Mouse (Mus musculus) olfactory bulb, adult 2 months (tissue): ENCODE measurements at regions not wholly inside any gene's neighbourhood (a gene's known extent, or its start where the extent isn't known, plus 50 kb on each side); places are given as distances from the start of the nearest gene placed in this dataset.

Source experiments
- H3K27ac ChIP-seq: fragments of 200-500 bp; 2 replicates; pipeline ENCODE4 v1.5.1; 2012; ENCODE audit warnings: low read depth, low read length; ENCODE audit not compliant: insufficient read depth
- H3K4me1 ChIP-seq: fragments of 200-500 bp; 2 replicates; pipeline ENCODE4 v1.6.1; 2012; ENCODE audit warnings: low read length; ENCODE audit not compliant: control insufficient read depth, insufficient read depth
- H3K4me3 ChIP-seq: fragments of 200-500 bp; 2 replicates; pipeline ENCODE4 v1.5.1; 2012; ENCODE audit warnings: mild to moderate bottlenecking, low read depth, low read length, moderate library complexity; ENCODE audit not compliant: insufficient read depth
- CTCF ChIP-seq: fragments of 200-500 bp; IDR thresholded peaks from 2 replicates; pipeline ENCODE4 v1.5.1; 2012; ENCODE audit warnings: low read depth, mild to moderate bottlenecking, low read length, moderate library complexity; ENCODE audit not compliant: insufficient read depth
- POLR2A ChIP-seq: fragments of 200-500 bp; IDR thresholded peaks from 2 replicates; pipeline ENCODE4 v1.6.1; 2012; ENCODE audit warnings: mild to moderate bottlenecking, low read depth, low read length, moderate library complexity; ENCODE audit not compliant: insufficient read depth
- WGBS: fragments of 180-500 bp; shearing (Covaris S2); methylation state at CpG from one replicate; pipeline ENCODE4 v1.1.7; 2018; 5-methylcytosine and 5-hydroxymethylcytosine counted together

GRCm38 (mm10) chr16:77409168-77409567 lies 192.7 kb downstream of the Gm11146 start:
- TF ChIP-seq CTCF (no peak), POLR2A (no peak)
- no peak overlapping the region for H3K27ac ChIP-seq
- H3K4me1 ChIP-seq, result no peaks in the 10 kb centered on the region
- WGBS, result 67% methylated on average over 7 of the region's 7 CpGs
- H3K4me3 ChIP-seq, result no peak overlapping the region

- WGBS, result 91% methylated on average over 5 of the region's 5 CpGs
- TF ChIP-seq CTCF (no peak), POLR2A (no peak)
- Histone ChIP-seq H3K4me1 (no peaks in the 10 kb centered on the region), H3K27ac (no peak overlapping the region), H3K4me3 (no peak overlapping the region)
These were observed 194.9 kb downstream of the Gm11146 start for GRCm38 (mm10) chr16:77406999-77407398.

- TF ChIP-seq CTCF (no peak), POLR2A (no peak)
- H3K4me1 ChIP-seq, result no peaks in the 10 kb centered on the region
- H3K27ac ChIP-seq, result no peak overlapping the region
- H3K4me3 ChIP-seq, result no peak overlapping the region
- WGBS, result 59% methylated on average over 6 of the region's 6 CpGs
These were observed 196.0 kb downstream of the Gm11146 start for GRCm38 (mm10) chr16:77405859-77406258.

GRCm38 (mm10) chr16:77405181-77405818 lies 196.6 kb downstream of the Gm11146 start:
- H3K27ac ChIP-seq, result no peak overlapping the region
- no peak overlapping the region for H3K4me3 ChIP-seq
- no peak for TF ChIP-seq CTCF
- H3K4me1 ChIP-seq, result no peaks in the 10 kb centered on the region
- WGBS, result 78% methylated on average over 8 of the region's 8 CpGs

- H3K4me3 ChIP-seq, result no peak overlapping the region
- H3K27ac ChIP-seq, result no peak overlapping the region
- WGBS, result 62% methylated on average over 7 of the region's 7 CpGs
- H3K4me1 ChIP-seq, result no peaks in the 10 kb centered on the region
- TF ChIP-seq POLR2A (no peak), CTCF (no peak)
These were observed 199.1 kb downstream of the Gm11146 start for GRCm38 (mm10) chr16:77402711-77403280.

GRCm38 (mm10) chr16:77401185-77401943 lies 200.5 kb downstream of the Gm11146 start:
- WGBS, result 74% methylated on average over 4 of the region's 4 CpGs
- Histone ChIP-seq H3K4me3 (no peak overlapping the region), H3K4me1 (no peaks in the 10 kb centered on the region), H3K27ac (peak overlapping the region; percentile 61; the same call in 1 of the 2 replicates)
- TF ChIP-seq POLR2A (no peak), CTCF (no peak)

GRCm38 (mm10) chr16:77400276-77400891 lies 201.5 kb downstream of the Gm11146 start:
- TF ChIP-seq POLR2A, result no peak
- TF ChIP-seq CTCF, result no peak
- 3% methylated on average over 13 of the region's 13 CpGs for WGBS
- peak overlapping the region; percentile 37 for H3K4me3 ChIP-seq
- no peaks in the 10 kb centered on the region for H3K4me1 ChIP-seq
- H3K27ac ChIP-seq, result peak overlapping the region; percentile 61

- peak overlapping the region; percentile 38 for H3K27ac ChIP-seq
- H3K4me3 ChIP-seq, result peak overlapping the region; percentile 37
- H3K4me1 ChIP-seq, result no peaks in the 10 kb centered on the region
- TF ChIP-seq POLR2A, result no peak
- no peak for TF ChIP-seq CTCF
- WGBS, result 8% methylated on average over 10 of the region's 10 CpGs
These were observed 202.0 kb downstream of the Gm11146 start for GRCm38 (mm10) chr16:77399846-77400275.
